Comparison of ENCODE assay signal across 8 mouse cellular contexts in genomic region chr11:76374491-76375185, GRCm38 (mm10). TPM values are rescaled to one million over a fixed set of nuclear protein-coding genes. Genes with fewer than 3 reads are reported as not detected.
DNase-seq lines count a peak whose midpoint lies in the region; ATAC-seq lines count a peak whose summit lies in the region.

No protein-coding gene starts in this region.

- ATAC-seq in forebrain, embryonic 13.5 days: no peak
- no peak for ATAC-seq in forebrain, embryonic 15.5 days (replicated peaks)
- peak; percentile 85 for ATAC-seq in limb, embryonic 13.5 days (ENCODE audit: low FRiP score, low read depth)
- no peak for ATAC-seq in erythroblast, adult 5-6 weeks (replicated peaks; ENCODE audit: low FRiP score, poor library complexity, severe bottlenecking)

- no peaks in the 10 kb centered on the region for H3K9me3 ChIP-seq in forebrain, embryonic 13.5 days (replicated peaks)
- no peaks in the 10 kb centered on the region for H3K9me3 ChIP-seq in forebrain, embryonic 15.5 days
- H3K9me3 ChIP-seq in hindbrain, embryonic 10.5 days: no peaks in the 10 kb centered on the region
- H3K9me3 ChIP-seq in limb, embryonic 13.5 days: no peaks in the 10 kb centered on the region

- peak overlapping the region; percentile 30; the same call in 1 of the 2 replicates for H3K9ac ChIP-seq in forebrain, embryonic 13.5 days
- H3K9ac ChIP-seq in forebrain, embryonic 15.5 days (replicated peaks): no peak overlapping the region
- peak overlapping the region; percentile 43; the same call in 1 of the 2 replicates for H3K9ac ChIP-seq in limb, embryonic 13.5 days

- H3K27me3 ChIP-seq in forebrain, embryonic 13.5 days: no peaks in the 10 kb centered on the region
- no peaks in the 10 kb centered on the region for H3K27me3 ChIP-seq in forebrain, embryonic 15.5 days
- no peaks in the 10 kb centered on the region for H3K27me3 ChIP-seq in hindbrain, embryonic 10.5 days (ENCODE audit: insufficient read depth, poor library complexity, severe bottlenecking)
- no peaks in the 10 kb centered on the region for H3K27me3 ChIP-seq in limb, embryonic 13.5 days

- H3K27ac ChIP-seq in forebrain, embryonic 13.5 days: peak overlapping the region; percentile 25
- no peak overlapping the region for H3K27ac ChIP-seq in forebrain, embryonic 15.5 days (replicated peaks)
- H3K27ac ChIP-seq in hindbrain, embryonic 10.5 days: peak overlapping the region; percentile 71
- peak overlapping the region; percentile 87 for H3K27ac ChIP-seq in limb, embryonic 13.5 days

- H3K36me3 ChIP-seq in forebrain, embryonic 13.5 days (ENCODE audit: poor library complexity, severe bottlenecking): no peaks in the 10 kb centered on the region
- no peaks in the 10 kb centered on the region for H3K36me3 ChIP-seq in forebrain, embryonic 15.5 days
- H3K36me3 ChIP-seq in hindbrain, embryonic 10.5 days: peaks cover 5% of the 10 kb centered on the region; the same call in 1 of the 2 replicates
- H3K36me3 ChIP-seq in limb, embryonic 13.5 days: no peaks in the 10 kb centered on the region

- H3K4me1 ChIP-seq in forebrain, embryonic 13.5 days: peaks cover 27% of the 10 kb centered on the region
- H3K4me1 ChIP-seq in forebrain, embryonic 15.5 days: peaks cover 10% of the 10 kb centered on the region
- H3K4me1 ChIP-seq in hindbrain, embryonic 10.5 days (replicated peaks): peaks cover 59% of the 10 kb centered on the region
- peaks cover 91% of the 10 kb centered on the region for H3K4me1 ChIP-seq in limb, embryonic 13.5 days

- peak; percentile 55 for DNase-seq in fat pad, adult 2 months (ENCODE audit: extremely low read depth, low read depth, low spot score)
- DNase-seq in hindbrain, embryonic 10.5 days (ENCODE audit: low spot score): peak; percentile 61
- peak; percentile 88 for DNase-seq in ovary, adult 18-20 months (ENCODE audit: low spot score)
- no peak for DNase-seq in spleen, adult 18-20 months

- H3K4me3 ChIP-seq in forebrain, embryonic 13.5 days: no peak overlapping the region
- H3K4me3 ChIP-seq in forebrain, embryonic 15.5 days: no peak overlapping the region
- H3K4me3 ChIP-seq in hindbrain, embryonic 10.5 days: no peak overlapping the region
- no peak overlapping the region for H3K4me3 ChIP-seq in limb, embryonic 13.5 days

- no peak overlapping the region for H3K4me2 ChIP-seq in forebrain, embryonic 13.5 days
- no peak overlapping the region for H3K4me2 ChIP-seq in forebrain, embryonic 15.5 days (replicated peaks)
- peak overlapping the region; percentile 30 for H3K4me2 ChIP-seq in limb, embryonic 13.5 days (replicated peaks)

- WGBS in forebrain, embryonic 13.5 days: 75% methylated on average over 17 of the region's 17 CpGs
- WGBS in forebrain, embryonic 15.5 days: 73% methylated on average over 17 of the region's 17 CpGs
- WGBS in hindbrain, embryonic 10.5 days: 65% methylated on average over 17 of the region's 17 CpGs
- WGBS in limb, embryonic 13.5 days: 23% methylated on average over 17 of the region's 17 CpGs

RNA-seq across cellular contexts. Expression of gene Nxn, which starts 24.3 kb away (rescaled TPM):
- polyA plus RNA-seq in forebrain, embryonic 13.5 days (2015; fragmentation: Nextera tagmentation; extraction: Ambion mirVana): 23.4 and 29.9 TPM in 2 replicates
- 15.4 and 19.9 TPM in 2 replicates for polyA plus RNA-seq in forebrain, embryonic 15.5 days (2015; fragmentation: Nextera tagmentation; extraction: Ambion mirVana)
- 45.3 and 46.6 TPM in 2 replicates for polyA plus RNA-seq in hindbrain, embryonic 10.5 days (2016; fragmentation: Nextera tagmentation; extraction: Ambion mirVana)
- polyA plus RNA-seq in limb, embryonic 13.5 days (2015; fragmentation: Nextera tagmentation; extraction: Ambion mirVana): 55.4 and 57.6 TPM in 2 replicates
- total RNA-seq in erythroblast, adult 5-6 weeks (2015; ENCODE audit: low replicate concordance): 5.0 and 9.0 TPM in 2 replicates
- 3.2 and 3.7 TPM in 2 replicates for total RNA-seq in erythroblast, adult 5-6 weeks (2017; ENCODE audit: low replicate concordance)

RNA-seq across cellular contexts. Expression of gene Timm22, which starts 32.1 kb away (rescaled TPM):
- polyA plus RNA-seq in forebrain, embryonic 13.5 days (2015; fragmentation: Nextera tagmentation; extraction: Ambion mirVana): 102 and 104 TPM in 2 replicates
- 93.3 and 106 TPM in 2 replicates for polyA plus RNA-seq in forebrain, embryonic 15.5 days (2015; fragmentation: Nextera tagmentation; extraction: Ambion mirVana)
- polyA plus RNA-seq in hindbrain, embryonic 10.5 days (2016; fragmentation: Nextera tagmentation; extraction: Ambion mirVana): 123 and 148 TPM in 2 replicates
- polyA plus RNA-seq in limb, embryonic 13.5 days (2015; fragmentation: Nextera tagmentation; extraction: Ambion mirVana): 125 and 126 TPM in 2 replicates
- 5.4 and 6.3 TPM in 2 replicates for total RNA-seq in erythroblast, adult 5-6 weeks (2015; ENCODE audit: low replicate concordance)
- 1.6 and 1.7 TPM in 2 replicates for total RNA-seq in erythroblast, adult 5-6 weeks (2017; ENCODE audit: low replicate concordance)

Comparison
In these comparisons a context has a peak if more than half of its experiments do, and no peak if none do; other contexts are left out.
1. DNase-seq: peak in fat pad, adult 2 months (single experiment), hindbrain, embryonic 10.5 days (single experiment) and ovary, adult 18-20 months (single experiment); none in spleen, adult 18-20 months (0 of 2).